Mouse (Mus musculus) forebrain, embryonic 11.5 days (tissue): ENCODE measurements at regions not wholly inside any gene's neighbourhood (a gene's known extent, or its start where the extent isn't known, plus 50 kb on each side); places are given as distances from the start of the nearest gene placed in this dataset.

Experiments
- ATAC-seq: fragments of 200-750 bp; cut with Nextera tagmentation; replicated peaks from 2 replicates; pipeline ENCODE4 v1.8.0; 2017; ENCODE audit warnings: moderate TSS enrichment; ENCODE audit not compliant: low FRiP score
- DNase-seq: peaks from one replicate; pipeline ENCODE4 v3.0.0-alpha.2; 2017; ENCODE audit warnings: low spot score
- H3K27ac ChIP-seq: fragments of 300-500 bp; sonication (generic); 2 replicates; pipeline ENCODE4 v1.5.1; 2014; ENCODE audit warnings: low read depth, low read length
- H3K27me3 ChIP-seq: fragments of 300-500 bp; sonication (generic); 2 replicates; pipeline ENCODE4 v1.6.1; 2014; ENCODE audit warnings: mild to moderate bottlenecking, low read length, mixed read lengths; ENCODE audit not compliant: control insufficient read depth, insufficient read depth
- H3K36me3 ChIP-seq: fragments of 300-500 bp; sonication (generic); 2 replicates; pipeline ENCODE4 v1.6.1; 2014; ENCODE audit warnings: mild to moderate bottlenecking, low read length, moderate library complexity, mixed read lengths; ENCODE audit not compliant: control insufficient read depth, insufficient read depth
- H3K4me1 ChIP-seq: fragments of 300-500 bp; sonication (generic); replicated peaks from 2 replicates; pipeline ENCODE4 v1.6.1; 2014; ENCODE audit warnings: low read length, mixed read lengths; ENCODE audit not compliant: control insufficient read depth, insufficient read depth
- H3K4me2 ChIP-seq: fragments of 300-500 bp; sonication (generic); 2 replicates; pipeline ENCODE4 v1.6.1; 2014; ENCODE audit warnings: low read depth, mild to moderate bottlenecking, low read length, moderate library complexity, mixed read lengths; ENCODE audit not compliant: severe bottlenecking
- H3K4me3 ChIP-seq: fragments of 300-500 bp; sonication (generic); 2 replicates; pipeline ENCODE4 v1.5.1; 2014; ENCODE audit warnings: low read depth, low read length
- H3K9ac ChIP-seq: fragments of 300-500 bp; sonication (generic); 2 replicates; pipeline ENCODE4 v1.6.1; 2014; ENCODE audit warnings: low read length
- H3K9me3 ChIP-seq: fragments of 300-500 bp; sonication (generic); 2 replicates; pipeline ENCODE4 v1.6.1; 2016; ENCODE audit warnings: low read length, mixed read lengths; ENCODE audit not compliant: control insufficient read depth
- WGBS: fragments of 180-500 bp; shearing (Covaris S2); extraction: QIAGEN DNeasy Blood & Tissue Kit; methylation state at CpG from one replicate; pipeline ENCODE4 v1.1.7; 2014; 5-methylcytosine and 5-hydroxymethylcytosine counted together

DNA sequence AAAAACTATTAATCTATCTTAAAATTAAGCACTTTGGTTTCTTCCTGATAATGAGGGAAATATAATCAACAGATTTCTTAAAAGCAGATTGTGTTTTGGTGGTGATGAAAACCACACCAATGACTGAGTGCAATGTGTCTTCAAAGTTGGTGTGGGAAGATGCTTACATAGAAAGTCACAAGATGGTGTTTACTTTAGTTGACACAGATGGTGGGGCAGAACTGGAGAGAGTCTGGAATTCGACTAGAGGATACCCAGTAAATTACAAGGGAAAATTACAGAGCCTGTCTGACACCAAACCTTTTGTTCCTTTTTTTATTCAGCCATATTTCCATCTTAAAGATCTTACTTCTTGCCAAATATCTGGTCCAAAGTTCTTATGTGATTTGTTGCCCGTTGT, 1766.0 kb upstream of the Zeb2 start:
- no peaks in the 10 kb centered on the region for H3K4me1 ChIP-seq
- no peaks in the 10 kb centered on the region for H3K27me3 ChIP-seq
- H3K9me3 ChIP-seq = no peaks in the 10 kb centered on the region
- no peak overlapping the region for H3K4me2 ChIP-seq
- no peaks in the 10 kb centered on the region for H3K36me3 ChIP-seq
- ATAC-seq = no peak
- DNase-seq = no peak
- no peak overlapping the region for H3K9ac ChIP-seq
- WGBS = 77% methylated on average over 2 of the region's 2 CpGs
- H3K4me3 ChIP-seq = no peak overlapping the region
- no peak overlapping the region for H3K27ac ChIP-seq

DNA sequence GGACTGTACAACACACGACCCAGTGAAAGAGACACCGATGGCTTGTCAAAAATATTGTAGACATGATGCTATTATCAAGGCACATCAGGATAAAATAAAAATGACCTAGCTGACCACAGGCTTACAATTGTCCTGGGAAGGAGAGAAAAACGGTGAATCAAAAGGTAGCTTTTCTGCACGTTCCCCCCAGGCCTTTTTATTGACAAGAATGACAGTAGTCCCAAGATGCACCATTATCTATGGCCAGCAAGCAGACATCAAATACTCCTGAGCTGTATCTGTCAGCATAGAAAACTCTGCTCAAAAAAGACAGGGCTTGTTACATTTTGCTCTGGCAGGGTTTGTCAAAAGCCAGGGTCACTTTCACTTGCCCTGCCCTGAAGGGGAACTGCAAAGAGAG, 1753.6 kb upstream of the Zeb2 start:
- H3K4me3 ChIP-seq = no peak overlapping the region
- no peaks in the 10 kb centered on the region for H3K36me3 ChIP-seq
- H3K9me3 ChIP-seq = no peaks in the 10 kb centered on the region
- H3K4me1 ChIP-seq = no peaks in the 10 kb centered on the region
- no peak for DNase-seq
- no peak for ATAC-seq
- WGBS = 77% methylated on average over 4 of the region's 4 CpGs
- H3K4me2 ChIP-seq = no peak overlapping the region
- H3K27me3 ChIP-seq = no peaks in the 10 kb centered on the region
- no peak overlapping the region for H3K27ac ChIP-seq
- H3K9ac ChIP-seq = no peak overlapping the region
